Mouse (Mus musculus) lung, postnatal 0 days (tissue): Measurements from ENCODE around the gene Hint2. TPM values are rescaled to one million over a fixed set of nuclear protein-coding genes. Genes with fewer than 3 reads are reported as not detected.
A peak's percentile ranks its signal among the peaks of the same experiment; 100 is the strongest.

Experiments
- ATAC-seq: fragments of 200-750 bp; cut with Nextera tagmentation; 2 replicates; pipeline ENCODE4 v1.8.0; 2017; ENCODE audit warnings: moderate library complexity
- DNase-seq: peaks from one replicate; pipeline ENCODE4 v3.0.0-alpha.2; 2016; ENCODE audit warnings: low spot score
- H3K27ac ChIP-seq: fragments of 300-500 bp; sonication (generic); 2 replicates; pipeline ENCODE4 v1.5.1; 2014; ENCODE audit warnings: antibody characterized with exemption, mild to moderate bottlenecking, low read length, mixed read lengths
- H3K27me3 ChIP-seq: fragments of 300-500 bp; sonication (generic); replicated peaks from 2 replicates; pipeline ENCODE4 v1.6.1; 2014; ENCODE audit warnings: low read length, mixed read lengths; ENCODE audit not compliant: insufficient read depth
- H3K36me3 ChIP-seq: fragments of 300-500 bp; sonication (generic); 2 replicates; pipeline ENCODE4 v1.6.1; 2014; ENCODE audit warnings: low read length, mixed read lengths; ENCODE audit not compliant: insufficient read depth
- H3K4me1 ChIP-seq: fragments of 300-500 bp; sonication (generic); 2 replicates; pipeline ENCODE4 v1.6.1; 2014; ENCODE audit warnings: antibody characterized with exemption, low read depth, low read length, mixed read lengths; ENCODE audit not compliant: insufficient read depth
- H3K4me2 ChIP-seq: fragments of 300-500 bp; sonication (generic); replicated peaks from 2 replicates; pipeline ENCODE4 v1.6.1; 2014; ENCODE audit warnings: low read depth, mild to moderate bottlenecking, low read length, moderate library complexity, mixed read lengths
- H3K4me3 ChIP-seq: fragments of 300-500 bp; sonication (generic); 2 replicates; pipeline ENCODE4 v1.5.1; 2014; ENCODE audit warnings: low read depth, low read length
- H3K9ac ChIP-seq: fragments of 300-500 bp; sonication (generic); replicated peaks from 2 replicates; pipeline ENCODE4 v1.6.1; 2014; ENCODE audit warnings: low read depth, mild to moderate bottlenecking
- H3K9me3 ChIP-seq: fragments of 300-500 bp; sonication (generic); 2 replicates; pipeline ENCODE4 v1.6.1; 2016; ENCODE audit warnings: low read length, mixed read lengths
- CTCF ChIP-seq: IDR thresholded peaks from 2 replicates; pipeline ENCODE4 v1.5.1; 2016; ENCODE audit warnings: antibody characterized with exemption, mild to moderate bottlenecking
- EP300 ChIP-seq: IDR thresholded peaks from 2 replicates; pipeline ENCODE4 v1.6.1; 2016; ENCODE audit warnings: antibody characterized with exemption, mild to moderate bottlenecking, control low read depth
- WGBS: fragments of 180-500 bp; shearing (Covaris S2); extraction: QIAGEN DNeasy Blood & Tissue Kit; methylation state at CpG from one replicate; pipeline ENCODE4 v1.1.7; 2014; 5-methylcytosine and 5-hydroxymethylcytosine counted together
- polyA plus RNA-seq: library from polyadenylated mRNA; unstranded; fragments of >200 nt; fragmentation: Nextera tagmentation; extraction: Ambion mirVana; gene quantifications from 2 replicates; pipeline ENCODE4 v1.2.1, GENCODE M21; 2015

Hint2 gene
- polyA plus RNA-seq, 1 experiment from 2014 or later = 132 TPM

DNA sequence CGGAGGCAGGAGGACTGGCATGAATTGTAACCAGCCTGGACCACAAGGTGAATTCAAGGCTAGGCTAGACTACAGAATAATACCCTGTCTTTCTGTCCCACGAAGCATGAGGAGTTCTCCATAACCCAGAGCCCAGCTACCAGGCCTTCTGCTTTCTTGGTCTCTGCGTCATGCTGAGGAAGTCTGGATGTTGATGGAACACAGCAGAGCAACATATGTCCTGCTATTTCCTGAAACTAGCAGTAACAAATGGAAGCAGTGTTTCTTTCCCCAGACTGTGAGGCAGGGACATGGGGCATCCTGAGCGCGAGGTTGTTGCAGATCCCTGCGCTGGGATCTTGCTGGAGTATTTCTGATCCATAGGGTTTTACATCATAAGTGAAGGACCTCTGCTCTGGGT lies 22.3 kb upstream of the Hint2 start:
- Histone ChIP-seq H3K36me3 (peaks cover 19% of the 10 kb centered on the region; the same call in 1 of the 2 replicates), H3K4me2 (no peak overlapping the region), H3K27ac (no peak overlapping the region), H3K9me3 (no peaks in the 10 kb centered on the region), H3K27me3 (no peaks in the 10 kb centered on the region), H3K4me1 (no peaks in the 10 kb centered on the region), H3K4me3 (no peak overlapping the region), H3K9ac (no peak overlapping the region)
- no peak for DNase-seq
- TF ChIP-seq EP300 (no peak), CTCF (no peak)
- ATAC-seq = no peak
- 89% methylated on average over 6 of the region's 6 CpGs for WGBS

DNA sequence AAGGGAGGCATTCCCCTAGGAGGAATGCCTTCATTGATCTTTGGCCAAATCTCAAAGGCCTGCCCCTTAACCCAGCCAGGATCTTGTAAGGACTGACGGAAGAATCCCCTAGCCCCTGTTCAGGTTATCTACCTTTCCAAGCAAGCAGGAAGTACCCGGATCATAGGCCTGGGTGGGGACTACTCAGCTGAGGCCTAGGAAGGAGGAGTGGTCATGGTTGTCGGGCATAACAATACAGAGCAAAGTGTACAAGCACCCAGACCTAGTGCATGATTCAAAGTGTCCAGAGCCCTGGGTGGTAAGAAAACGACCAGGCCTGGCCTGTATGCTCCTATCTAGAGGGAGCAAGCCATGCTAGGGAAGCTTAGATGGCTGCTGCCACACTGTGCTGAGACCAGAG lies 19.3 kb upstream of the Hint2 start:
- TF ChIP-seq EP300 (no peak), CTCF (no peak)
- Histone ChIP-seq H3K36me3 (0 out of 2 replicates have a peak, but pooled peaks cover 8% of the 10 kb centered on the region), H3K27ac (no peak overlapping the region), H3K4me2 (no peak overlapping the region), H3K4me1 (no peaks in the 10 kb centered on the region), H3K9ac (no peak overlapping the region), H3K27me3 (no peaks in the 10 kb centered on the region), H3K9me3 (no peaks in the 10 kb centered on the region), H3K4me3 (no peak overlapping the region)
- ATAC-seq (no peak), DNase-seq (no peak)
- 72% methylated on average over 4 of the region's 4 CpGs for WGBS

- Histone ChIP-seq H3K27me3 (no peaks in the 10 kb centered on the region), H3K4me3 (no peak overlapping the region), H3K36me3 (0 out of 2 replicates have a peak, but pooled peaks cover 8% of the 10 kb centered on the region), H3K4me1 (peaks cover 2% of the 10 kb centered on the region; the same call in 1 of the 2 replicates), H3K9me3 (no peaks in the 10 kb centered on the region), H3K4me2 (no peak overlapping the region), H3K27ac (no peak overlapping the region), H3K9ac (no peak overlapping the region)
- no peak for DNase-seq
- ATAC-seq = no peak
- WGBS = 74% methylated on average over 5 of the region's 5 CpGs
- TF ChIP-seq CTCF (no peak), EP300 (no peak)
Measured at GRCm38 (mm10) chr4:43674974-43675373, 18.7 kb upstream of the Hint2 start.

DNA sequence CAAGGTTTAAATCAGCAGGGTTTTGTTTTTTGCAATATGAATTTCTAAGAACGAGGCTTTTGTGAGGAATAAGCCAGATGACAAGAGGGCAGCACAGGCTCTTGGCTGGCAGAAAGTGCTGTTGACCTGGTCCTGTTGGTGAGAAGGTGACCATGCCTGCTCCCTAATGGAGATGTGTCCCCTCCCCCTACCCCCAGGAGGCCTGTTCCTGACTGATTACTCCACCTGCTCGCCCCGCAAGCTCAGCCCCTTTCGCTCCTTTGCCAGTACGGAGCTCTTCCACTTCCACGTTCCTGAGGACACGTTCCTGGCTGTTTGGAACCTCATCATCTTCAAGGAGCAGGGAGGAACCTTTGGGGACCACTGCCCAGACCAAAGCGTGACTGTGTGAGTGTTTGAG lies 17.4 kb upstream of the Hint2 start:
- Histone ChIP-seq H3K27ac (peak overlapping the region; percentile 2; the same call in 1 of the 2 replicates), H3K27me3 (no peaks in the 10 kb centered on the region), H3K36me3 (0 out of 2 replicates have a peak, but pooled peaks cover 8% of the 10 kb centered on the region), H3K9ac (no peak overlapping the region), H3K4me2 (no peak overlapping the region), H3K4me3 (no peak overlapping the region), H3K9me3 (no peaks in the 10 kb centered on the region), H3K4me1 (peaks cover 6% of the 10 kb centered on the region)
- 63% methylated on average over 8 of the region's 8 CpGs for WGBS
- TF ChIP-seq CTCF (no peak), EP300 (no peak)
- no peak for DNase-seq
- no peak for ATAC-seq

- WGBS = 10% methylated on average over 2 of the region's 2 CpGs
- H3K4me3 ChIP-seq = no peak overlapping the region
Measured at GRCm38 (mm10) chr4:43672070-43672469, 15.8 kb upstream of the Hint2 start.

DNA sequence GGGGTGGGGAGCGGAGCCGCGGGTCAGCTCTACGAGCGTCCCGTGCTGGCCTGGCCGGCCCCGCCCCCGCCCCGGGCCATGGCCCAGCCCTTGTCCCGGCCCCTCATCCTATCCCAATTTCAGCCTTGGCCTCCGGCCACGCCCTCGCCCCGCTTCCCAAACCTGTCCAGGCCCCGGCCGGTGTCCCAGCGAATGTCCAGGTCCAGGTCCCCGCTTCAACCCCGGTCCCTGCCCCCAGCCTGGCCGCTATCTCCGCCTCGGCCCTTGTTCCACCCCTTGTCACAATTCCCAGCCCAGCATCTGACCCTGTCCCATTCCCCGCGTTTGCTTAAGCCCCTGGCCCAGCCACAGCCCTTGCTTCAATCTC lies 13.1 kb upstream of the Hint2 start:
- Histone ChIP-seq H3K27ac (peak overlapping the region; percentile 85), H3K36me3 (no peaks in the 10 kb centered on the region), H3K4me3 (peak overlapping the region; percentile 83), H3K9ac (peak overlapping the region; percentile 87), H3K4me1 (peaks cover 6% of the 10 kb centered on the region), H3K27me3 (0 out of 2 replicates have a peak, but pooled peaks cover 4% of the 10 kb centered on the region), H3K4me2 (peak overlapping the region; percentile 84), H3K9me3 (no peaks in the 10 kb centered on the region)
- ATAC-seq = peak; percentile 80
- TF ChIP-seq CTCF (no peak), EP300 (no peak)
- no peak for DNase-seq
- 0% methylated on average over 22 of the region's 25 CpGs for WGBS

More at GRCm38 (mm10) chr4:43672070-43672469, 15.8 kb upstream of the Hint2 start:
- TF ChIP-seq CTCF (peak; percentile 86), EP300 (no peak)
- H3K36me3 ChIP-seq = no peaks in the 10 kb centered on the region
- no peaks in the 10 kb centered on the region for H3K27me3 ChIP-seq
- DNase-seq (peak; percentile 93), ATAC-seq (peak; percentile 8; the same call in 1 of the 2 replicates)
- no peak overlapping the region for H3K27ac ChIP-seq
- no peaks in the 10 kb centered on the region for H3K9me3 ChIP-seq
- H3K9ac ChIP-seq = no peak overlapping the region
- H3K4me1 ChIP-seq = peaks cover 6% of the 10 kb centered on the region
- no peak overlapping the region for H3K4me2 ChIP-seq
